Mouse (Mus musculus) yolk sac, embryonic 10.5 days (tissue): ENCODE results near the gene Grip1.

Experiments
- DNase-seq: peaks from one replicate; pipeline ENCODE4 v3.0.0-alpha.2; 2017; ENCODE audit warnings: low spot score

Gene Grip1

DNA sequence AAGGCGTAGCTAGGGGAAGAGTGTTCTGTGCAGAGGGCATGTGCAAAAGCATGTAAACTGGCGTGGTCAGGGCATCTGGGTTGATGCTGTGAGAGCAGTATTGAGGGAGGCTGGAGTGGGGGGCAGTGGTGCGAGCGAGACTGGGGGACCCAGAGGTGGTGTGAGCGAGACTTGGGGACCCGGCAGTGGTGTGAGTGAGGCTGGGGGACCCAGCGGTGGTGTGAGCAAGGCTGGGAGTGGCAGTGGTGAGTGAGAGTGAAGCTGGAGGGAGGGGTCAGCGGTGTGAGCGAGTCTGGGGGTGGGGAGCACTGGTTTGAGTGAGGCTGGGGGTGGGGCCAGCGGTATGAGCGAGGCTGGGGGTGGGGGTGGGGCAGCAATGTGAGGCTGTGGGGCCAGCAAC is 386.0 kb downstream of the Grip1 start:
- DNase-seq = no peak

DNA sequence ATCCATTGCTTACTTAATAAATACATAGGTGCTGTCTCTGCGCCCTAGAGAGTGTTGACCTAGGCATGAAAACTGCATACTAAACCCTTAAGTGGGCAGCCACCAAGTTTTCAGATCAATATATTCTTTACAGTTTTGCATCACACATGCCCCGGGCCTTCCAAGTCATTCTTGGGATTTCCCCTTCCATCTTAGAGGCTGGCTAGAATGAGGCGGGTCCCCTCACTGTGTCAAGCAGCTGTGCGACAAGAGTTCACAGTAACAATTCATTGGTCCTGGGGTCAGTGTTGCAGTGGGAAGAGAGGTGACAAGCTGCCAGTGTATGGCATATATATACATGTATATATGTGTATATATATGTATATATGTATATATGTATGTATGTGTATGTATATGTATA is 388.4 kb downstream of the Grip1 start:
- no peak for DNase-seq

DNA sequence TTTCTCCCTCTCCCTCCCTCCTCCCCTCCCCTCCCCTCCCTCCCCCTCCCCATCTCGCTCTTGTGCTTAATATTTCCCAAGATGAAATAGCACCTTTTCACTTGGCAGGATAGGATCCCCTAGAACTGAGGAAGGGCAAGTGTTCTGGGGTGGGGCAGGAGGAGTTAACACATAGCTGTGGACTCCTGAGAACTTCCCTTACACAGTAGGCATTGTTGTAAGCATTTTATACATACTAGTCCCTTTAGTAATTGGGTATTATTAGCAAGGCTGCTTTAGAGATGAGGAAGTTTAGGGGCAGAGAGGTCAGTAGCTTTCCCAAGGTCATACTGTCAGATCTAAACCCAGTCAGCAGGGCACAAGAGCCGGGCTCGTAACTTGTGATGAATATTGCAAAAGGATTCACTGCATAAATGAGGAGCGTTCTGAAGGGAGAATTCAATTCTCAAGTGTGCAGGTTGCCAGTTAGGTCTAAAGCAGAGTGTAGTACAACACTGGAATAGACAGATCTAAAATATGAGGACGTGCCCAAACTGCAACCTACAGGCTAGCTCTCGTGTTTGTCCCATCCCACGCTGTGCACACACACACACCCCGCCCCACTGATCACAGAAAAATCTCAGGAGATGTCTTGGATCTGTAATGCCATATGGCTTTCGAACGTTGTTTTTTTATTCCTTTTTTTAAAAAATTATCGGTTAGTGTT is 392.2 kb downstream of the Grip1 start:
- no peak for DNase-seq

DNA sequence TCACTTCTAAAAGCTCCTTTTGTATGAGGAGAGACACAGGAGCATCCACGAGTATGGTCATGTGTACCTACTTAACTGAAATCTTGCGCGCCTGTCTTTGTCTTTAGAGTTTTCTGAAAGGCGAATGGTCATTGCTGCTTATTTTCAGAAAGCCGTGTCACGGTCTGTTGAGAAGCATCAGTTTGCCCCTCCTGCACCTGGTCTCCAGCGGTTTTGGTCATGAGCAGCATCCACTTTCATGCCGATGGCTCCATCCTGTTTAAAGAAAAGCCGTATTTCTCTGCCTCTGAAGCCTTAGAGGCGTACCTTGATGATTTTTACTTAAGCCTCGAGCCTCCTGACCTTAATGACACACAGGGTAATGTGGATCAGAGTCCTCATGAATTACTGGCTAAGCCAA is 398.0 kb downstream of the Grip1 start:
- no peak for DNase-seq

DNA sequence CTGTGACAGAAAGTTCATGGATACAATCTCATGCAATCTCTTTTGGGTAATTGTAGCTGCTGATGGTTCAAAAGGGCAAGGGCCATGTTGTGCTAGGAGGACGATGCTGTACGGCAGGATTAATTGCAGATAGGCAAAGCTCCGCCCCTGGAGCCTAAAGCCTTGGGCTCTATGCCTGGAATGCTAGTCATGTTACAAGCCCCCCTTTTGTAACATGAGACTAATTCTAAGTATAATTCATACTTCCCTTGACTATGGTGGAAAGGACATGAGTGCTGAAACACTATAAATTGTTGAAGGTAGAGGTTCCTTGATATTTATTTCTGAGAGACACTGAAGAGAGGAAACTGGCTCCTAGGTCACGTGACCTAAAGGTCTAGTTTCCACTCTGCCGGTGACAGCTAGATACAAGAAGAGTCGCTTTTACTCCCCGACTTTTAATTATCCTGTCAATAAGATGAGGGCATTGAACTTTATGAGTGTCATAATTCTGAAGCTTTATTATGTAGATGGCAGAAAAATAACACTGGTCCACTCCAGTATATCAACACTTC is 399.0 kb downstream of the Grip1 start:
- no peak for DNase-seq

DNA sequence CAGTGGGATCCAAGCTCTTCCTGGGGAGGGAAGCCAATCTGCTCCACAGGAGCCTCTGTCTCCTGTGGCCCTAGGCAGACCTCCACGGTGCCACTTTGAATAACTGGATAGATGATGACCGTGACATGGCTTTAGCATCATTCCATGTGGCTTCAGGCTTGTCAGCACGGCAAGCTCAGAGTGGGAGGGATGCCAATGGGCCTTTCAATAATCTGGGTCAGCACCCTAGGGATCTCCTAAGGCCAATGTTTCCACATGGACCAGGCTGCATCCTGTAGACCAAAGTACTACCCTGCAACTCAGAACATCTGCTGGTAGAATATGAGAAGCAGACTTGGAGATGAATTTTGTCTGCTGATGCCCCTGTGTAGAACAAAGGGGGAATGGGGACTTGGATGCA is 414.1 kb downstream of the Grip1 start:
- DNase-seq = no peak

DNA sequence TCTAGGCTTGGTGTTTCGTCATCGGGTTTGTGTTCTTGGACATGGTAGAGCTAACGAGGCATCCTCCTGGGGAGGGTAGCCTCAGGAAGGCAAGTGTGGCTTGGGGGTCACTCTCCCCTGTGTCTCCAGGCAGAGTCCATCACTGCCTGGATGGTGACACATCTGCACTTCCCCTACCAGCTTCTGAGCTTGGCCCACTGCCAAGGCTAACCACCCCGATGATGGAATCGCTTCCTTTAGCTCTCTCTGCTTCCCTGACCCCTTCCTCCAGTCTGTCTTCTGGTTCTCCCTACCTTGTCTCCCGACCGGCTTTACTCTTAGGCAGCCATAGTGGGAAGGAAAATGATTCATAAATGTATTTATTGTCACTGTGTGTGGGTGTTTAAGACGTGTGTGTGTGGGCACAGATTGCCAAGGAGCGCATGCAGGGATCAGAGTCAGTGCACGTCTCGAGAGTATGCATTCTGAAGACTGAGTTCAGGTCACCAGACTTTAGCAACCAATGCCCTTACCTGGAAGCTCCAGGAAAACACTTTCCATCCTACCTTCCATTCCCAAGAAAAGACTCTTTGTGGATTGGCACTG is 415.5 kb downstream of the Grip1 start:
- no peak for DNase-seq

DNA sequence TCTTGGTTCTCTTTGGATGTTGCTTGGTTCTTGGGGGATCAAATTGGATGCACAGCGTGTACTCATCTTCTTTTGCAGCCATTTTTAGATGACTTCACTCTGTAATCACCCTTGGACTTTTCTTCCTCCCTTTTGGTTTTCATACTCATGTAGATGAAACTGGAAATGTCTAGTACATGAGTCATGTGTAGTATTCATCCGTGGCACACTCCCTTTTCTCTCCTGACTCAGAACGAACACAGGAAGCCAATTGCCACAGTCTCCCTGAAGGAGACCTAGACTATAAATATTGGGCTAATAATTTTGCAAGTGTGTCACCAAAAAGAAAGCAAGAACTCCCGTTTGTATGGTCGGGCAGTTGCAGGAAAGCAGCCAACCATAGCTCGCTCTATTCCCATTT is 423.1 kb downstream of the Grip1 start:
- DNase-seq = no peak

DNA sequence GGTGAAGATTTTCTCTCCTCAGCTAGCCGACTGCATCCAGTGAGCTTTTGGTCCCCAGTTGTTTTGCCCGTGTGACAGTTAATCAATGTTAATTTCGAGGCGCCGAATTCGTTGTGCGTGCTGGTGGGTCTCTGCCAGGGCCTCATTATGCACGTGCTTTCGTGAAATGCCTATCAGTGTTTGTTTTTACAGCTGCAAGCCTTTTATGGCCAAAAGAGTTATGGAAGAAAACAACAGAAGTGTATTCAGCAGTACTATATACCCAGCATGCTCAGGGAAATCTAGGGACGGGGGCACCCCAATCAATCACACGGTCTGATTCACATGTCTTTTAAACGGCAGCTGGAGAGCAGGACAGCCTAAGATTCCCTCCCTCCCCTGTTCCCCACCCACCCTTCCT is 424.7 kb downstream of the Grip1 start:
- DNase-seq = no peak

DNA sequence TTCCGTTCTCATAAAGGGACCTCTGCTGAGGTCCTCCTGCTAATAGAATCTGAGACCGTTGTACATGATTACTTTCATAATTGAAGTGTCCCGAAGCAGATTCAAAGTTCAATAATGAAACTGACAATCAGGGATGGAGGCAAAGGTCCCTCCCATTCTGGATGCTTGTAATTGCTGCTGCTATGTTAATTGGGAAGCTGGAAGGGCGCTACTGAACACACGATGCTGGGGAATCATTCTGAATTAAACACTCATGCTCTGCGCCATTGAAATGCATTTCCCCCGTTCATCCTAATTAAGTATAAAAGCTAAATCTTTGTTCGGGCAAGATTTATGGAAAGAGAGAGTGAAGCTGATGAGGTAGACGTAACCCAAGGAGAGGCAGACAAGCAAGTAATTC is 431.0 kb downstream of the Grip1 start:
- DNase-seq = no peak

DNA sequence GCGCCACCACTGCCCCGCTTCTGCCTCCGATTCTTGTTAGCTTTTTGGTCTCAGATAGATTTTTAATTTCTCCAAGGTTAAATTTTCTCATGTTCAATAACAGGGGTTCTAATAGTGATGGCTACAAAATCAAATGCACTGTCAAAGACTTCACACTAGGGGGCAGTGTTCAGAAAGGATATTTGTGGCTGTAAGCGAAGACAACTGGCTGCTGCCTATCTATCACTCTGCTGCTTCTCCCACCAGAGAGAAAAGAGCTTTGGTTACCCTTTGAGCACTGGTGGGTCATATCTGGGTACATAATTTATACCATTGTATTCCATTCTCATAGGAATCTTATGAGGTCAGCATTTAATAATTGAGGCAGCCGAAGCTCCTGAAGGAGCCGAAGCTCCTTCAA is 431.9 kb downstream of the Grip1 start:
- peak; percentile 3 for DNase-seq

DNA sequence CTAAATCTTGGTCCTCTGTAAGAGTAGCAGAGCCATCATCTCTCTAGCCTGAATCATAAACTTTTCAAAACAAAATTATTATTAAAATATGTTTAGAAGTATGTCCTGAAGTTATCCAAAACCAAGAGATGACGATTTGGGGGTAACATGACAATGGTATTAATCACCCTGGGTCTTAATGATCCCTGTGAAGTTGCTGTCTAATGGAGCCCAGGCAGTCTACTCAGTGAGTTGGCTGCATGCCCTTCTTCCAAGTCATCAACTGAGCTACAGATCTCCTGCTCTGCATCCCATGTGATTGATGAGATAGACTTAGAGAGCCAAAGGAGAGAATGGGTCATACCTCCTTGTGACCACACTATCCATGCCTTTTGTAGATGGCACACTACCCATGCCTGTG is 433.1 kb downstream of the Grip1 start:
- no peak for DNase-seq

DNA sequence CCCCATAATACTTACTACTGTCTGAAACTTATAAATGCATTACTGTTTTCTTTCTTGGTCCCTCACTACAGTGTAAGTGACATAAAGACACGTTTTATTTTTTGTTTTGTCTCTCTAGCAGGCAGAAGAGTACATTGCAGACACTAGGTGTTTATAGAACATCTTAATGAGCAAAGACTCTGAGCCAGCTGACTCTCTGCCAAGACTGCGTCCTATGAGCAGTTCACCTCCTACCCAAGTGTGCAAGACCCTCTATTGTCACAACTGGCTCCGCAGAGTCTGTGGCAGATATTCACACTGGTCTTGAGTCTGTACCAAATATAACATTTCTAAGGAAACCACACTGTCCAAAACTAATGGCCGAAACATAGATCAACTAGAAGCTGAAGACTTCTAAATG is 449.1 kb downstream of the Grip1 start:
- DNase-seq = no peak

DNA sequence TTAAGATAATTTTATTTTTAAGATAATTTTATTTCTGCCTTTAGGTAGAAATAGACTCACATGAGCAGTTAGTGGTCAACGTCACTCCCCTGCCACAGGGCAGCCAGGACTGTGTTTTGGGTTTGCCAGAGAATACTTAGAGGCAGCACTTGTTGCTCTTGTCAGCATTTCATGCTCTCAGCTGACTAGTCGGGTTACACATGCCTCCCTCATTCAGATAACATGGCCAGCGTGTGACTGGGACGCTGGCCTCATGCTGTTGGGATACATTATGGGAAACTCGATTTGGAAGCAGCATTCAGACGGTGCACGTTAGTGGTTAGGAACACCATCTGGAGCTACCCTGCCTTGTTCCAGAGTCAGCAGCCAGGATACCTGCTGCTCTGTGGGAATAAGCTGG is 453.2 kb downstream of the Grip1 start:
- DNase-seq = no peak

DNA sequence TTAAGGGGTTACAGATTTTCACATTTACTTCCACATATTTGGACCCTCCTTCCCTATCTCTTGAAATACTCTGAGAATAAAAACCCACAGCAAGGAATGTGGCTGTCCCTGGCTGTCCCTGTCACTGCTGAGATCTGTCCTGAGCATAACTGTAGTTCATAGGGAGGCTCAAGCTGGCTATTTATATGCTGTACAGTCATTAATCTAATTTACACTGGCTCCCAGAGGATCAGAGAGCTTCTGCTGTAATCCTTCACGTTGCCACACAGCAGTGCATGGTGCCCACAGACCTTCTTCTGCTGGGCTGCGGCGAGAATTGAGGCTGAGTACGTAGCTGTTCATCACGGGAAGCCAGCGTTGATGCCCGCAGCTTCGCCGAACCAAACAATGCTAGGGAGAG is 464.4 kb downstream of the Grip1 start:
- DNase-seq = no peak

DNA sequence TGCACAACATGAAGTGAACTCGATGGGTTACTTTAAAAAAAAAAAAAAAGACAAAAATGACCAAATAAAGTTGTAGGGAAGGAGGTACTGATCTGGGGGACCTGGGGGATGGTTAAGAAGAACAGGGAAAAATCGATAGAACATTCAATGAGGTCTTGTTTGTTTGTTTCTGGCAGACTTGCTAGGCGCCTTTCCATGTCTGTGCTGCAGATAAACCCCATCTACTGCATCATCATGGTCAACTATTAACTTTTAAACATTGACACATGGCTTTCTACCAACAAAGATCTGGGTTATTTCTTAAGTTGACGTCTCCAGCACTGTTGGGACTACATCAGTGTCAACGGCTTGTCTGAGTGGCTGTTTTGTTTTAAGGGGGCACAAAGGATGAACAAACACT is 474.3 kb downstream of the Grip1 start:
- DNase-seq = peak; percentile 25

DNA sequence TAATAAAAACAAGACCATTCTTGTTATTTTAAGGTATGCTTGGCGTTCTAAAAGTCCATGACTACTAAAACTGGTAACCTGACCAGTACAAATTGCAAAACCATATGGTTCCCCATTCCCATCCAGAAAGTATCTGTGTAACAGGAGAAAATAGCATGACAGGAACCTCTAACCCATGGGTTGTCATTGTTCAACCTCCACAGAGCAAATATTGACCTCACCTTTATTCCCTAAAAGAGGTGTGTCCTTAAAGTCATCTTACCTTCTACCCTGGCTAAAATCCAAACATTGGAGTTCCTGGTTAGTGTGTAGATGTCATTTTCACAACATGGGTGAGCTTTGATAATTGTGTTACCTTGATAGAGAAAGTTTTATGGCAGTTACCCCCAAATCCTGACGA is 475.3 kb downstream of the Grip1 start:
- DNase-seq = no peak

DNA sequence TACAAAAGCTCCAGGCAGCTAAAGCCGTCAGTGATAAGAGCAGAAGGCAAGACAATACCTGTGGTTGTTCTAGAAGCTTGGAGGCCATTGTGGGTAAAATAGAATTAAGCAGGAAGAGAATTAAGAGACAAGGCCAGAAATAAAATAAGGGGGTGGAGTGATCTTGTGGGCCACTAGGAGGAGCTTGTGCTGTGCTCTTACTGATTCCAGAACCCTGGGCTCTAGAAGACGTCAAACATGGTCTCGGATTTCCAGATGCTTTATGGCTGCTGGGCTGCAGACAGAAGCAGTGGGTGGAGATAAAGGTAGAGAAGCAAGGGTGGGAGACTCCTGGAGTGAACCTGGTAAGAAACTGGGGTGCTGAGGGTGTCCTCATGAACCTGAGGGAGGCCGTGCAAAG is 479.2 kb downstream of the Grip1 start:
- DNase-seq = no peak

DNA sequence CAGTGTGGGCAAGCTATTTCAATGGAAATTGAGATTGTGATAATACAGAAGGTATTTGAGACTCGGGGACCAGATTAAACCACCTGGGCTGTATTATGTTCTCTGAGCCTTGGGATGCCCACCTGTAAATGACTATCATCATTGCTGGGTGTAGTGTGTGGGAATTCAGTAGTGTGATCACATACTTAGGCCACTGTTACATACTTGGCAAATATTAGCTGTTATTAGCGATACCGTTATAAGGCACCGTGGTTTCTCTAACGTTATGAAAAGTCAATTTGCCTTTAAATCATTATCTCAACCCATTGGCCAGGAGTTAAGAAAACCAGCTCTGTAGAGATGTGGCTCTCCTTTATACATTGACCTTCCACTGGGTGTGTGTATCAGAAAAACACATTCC is 479.7 kb downstream of the Grip1 start:
- no peak for DNase-seq

DNA sequence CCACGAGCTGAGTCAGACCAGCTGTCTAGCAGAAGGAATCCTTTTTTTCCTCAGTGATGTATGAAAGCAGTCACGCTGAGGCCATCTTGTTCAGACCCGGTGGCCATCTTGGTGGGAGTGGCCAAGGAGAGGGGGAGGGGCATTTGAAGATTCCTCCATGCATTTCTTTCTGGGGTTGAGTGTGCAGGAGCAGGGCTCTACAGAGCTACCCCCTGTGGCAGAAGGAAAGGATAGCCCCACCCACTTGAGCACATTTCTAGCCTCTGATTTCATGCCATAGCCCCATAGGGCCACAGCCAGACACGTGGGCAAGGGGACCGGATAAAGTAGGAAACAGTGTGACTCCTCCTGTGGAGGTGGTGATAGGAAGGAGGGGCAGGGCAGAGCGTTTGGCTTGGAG is 481.6 kb downstream of the Grip1 start:
- no peak for DNase-seq

DNA sequence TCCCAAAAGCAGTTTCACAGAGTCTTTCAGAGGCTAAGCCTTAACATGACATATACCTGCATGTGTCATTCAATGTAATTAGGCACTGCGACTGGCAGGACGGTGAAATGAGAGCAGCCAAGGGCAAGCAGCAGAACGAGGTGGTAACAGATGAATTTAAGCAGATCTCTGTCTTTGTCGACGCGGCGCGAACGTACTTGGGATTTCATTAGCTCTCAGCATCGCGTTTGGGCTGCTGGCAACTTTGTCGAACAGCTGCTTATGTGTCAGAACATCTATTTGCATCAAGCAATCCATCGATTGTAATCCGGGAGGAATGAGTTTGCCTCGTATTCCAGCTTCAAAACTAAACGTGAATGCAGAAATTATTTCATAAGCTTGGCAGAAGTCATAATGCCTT is 483.9 kb downstream of the Grip1 start:
- DNase-seq = no peak

DNA sequence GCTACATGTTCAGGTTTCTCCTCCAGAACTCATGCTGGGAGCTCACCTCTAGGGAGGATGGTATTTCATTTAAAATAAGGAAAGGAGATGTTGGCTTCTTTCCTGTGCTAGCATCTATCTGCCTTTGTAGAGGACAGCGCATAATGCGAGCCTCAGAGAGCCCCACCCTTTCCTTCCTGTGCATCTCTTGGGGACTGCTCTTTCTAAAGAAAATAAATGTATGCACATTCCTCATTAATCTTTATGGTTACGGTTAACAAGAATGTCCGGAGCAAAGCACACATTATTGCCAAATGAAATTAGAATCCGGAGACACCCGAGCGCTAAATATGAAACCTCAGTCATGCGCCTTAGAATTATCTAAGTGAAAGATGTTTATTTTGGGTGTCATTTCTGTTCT is 490.3 kb downstream of the Grip1 start:
- no peak for DNase-seq

DNA sequence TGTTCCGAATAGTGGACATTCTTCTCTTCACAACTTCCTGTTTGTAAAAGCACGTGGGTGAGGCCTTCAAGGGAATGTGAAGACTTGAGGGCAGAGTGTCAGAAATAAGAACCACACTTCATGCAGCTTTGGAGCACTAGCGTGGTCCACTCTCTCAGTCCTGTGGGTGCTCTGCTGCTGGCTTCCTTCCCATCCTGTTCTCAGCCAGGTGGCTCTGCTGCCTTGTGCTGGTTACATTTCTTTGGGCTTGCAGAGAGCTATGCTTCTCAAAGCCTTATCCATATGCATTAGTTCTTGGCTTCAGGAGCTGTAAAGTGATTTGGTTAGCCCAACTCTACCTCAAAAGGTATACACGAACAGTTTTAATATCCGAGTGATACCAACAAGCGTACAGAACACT is 497.8 kb downstream of the Grip1 start:
- no peak for DNase-seq
